Mouse (Mus musculus) fat pad, adult 2 months (tissue): ENCODE data around the gene Cdkal1.

ENCODE experiments used
- DNase-seq: peaks from one replicate; pipeline ENCODE4 v3.0.0-alpha.2; 2011; ENCODE audit warnings: low read depth, low spot score; ENCODE audit errors: extremely low read depth

Cdkal1 gene

GRCm38 (mm10) chr13:29203856-29204255 lies 651.6 kb downstream of the Cdkal1 start:
- DNase-seq: no peak

GRCm38 (mm10) chr13:29203426-29203825 lies 652.0 kb downstream of the Cdkal1 start:
- DNase-seq: no peak

GRCm38 (mm10) chr13:29202562-29202961 lies 652.9 kb downstream of the Cdkal1 start:
- DNase-seq: peak; percentile 43

GRCm38 (mm10) chr13:29199679-29200078 lies 655.8 kb downstream of the Cdkal1 start:
- no peak for DNase-seq

- DNase-seq: no peak
Measured at GRCm38 (mm10) chr13:29196798-29197498, 658.5 kb downstream of the Cdkal1 start.

- no peak for DNase-seq
Measured at GRCm38 (mm10) chr13:29195722-29196121, 659.8 kb downstream of the Cdkal1 start.

- DNase-seq: no peak
Measured at GRCm38 (mm10) chr13:29194946-29195345, 660.5 kb downstream of the Cdkal1 start.

- DNase-seq: no peak
Measured at GRCm38 (mm10) chr13:29192697-29193096, 662.8 kb downstream of the Cdkal1 start.

GRCm38 (mm10) chr13:29190548-29190947 lies 664.9 kb downstream of the Cdkal1 start:
- DNase-seq: no peak

GRCm38 (mm10) chr13:29186748-29187147 lies 668.7 kb downstream of the Cdkal1 start:
- DNase-seq: no peak

- no peak for DNase-seq
Measured at GRCm38 (mm10) chr13:29185545-29185944, 669.9 kb downstream of the Cdkal1 start.

- DNase-seq: no peak
Measured at GRCm38 (mm10) chr13:29184545-29184944, 670.9 kb downstream of the Cdkal1 start.

- no peak for DNase-seq
Measured at GRCm38 (mm10) chr13:29179861-29180260, 675.6 kb downstream of the Cdkal1 start.

GRCm38 (mm10) chr13:29179260-29179659 lies 676.2 kb downstream of the Cdkal1 start:
- DNase-seq: no peak

- no peak for DNase-seq
Measured at GRCm38 (mm10) chr13:29177889-29178486, 677.5 kb downstream of the Cdkal1 start.

GRCm38 (mm10) chr13:29169356-29169755 lies 686.1 kb downstream of the Cdkal1 start:
- DNase-seq: no peak

GRCm38 (mm10) chr13:29164845-29165524 lies 690.5 kb downstream of the Cdkal1 start:
- DNase-seq: no peak

- no peak for DNase-seq
Measured at GRCm38 (mm10) chr13:29162867-29163514, 692.5 kb downstream of the Cdkal1 start.

GRCm38 (mm10) chr13:29162444-29162843 lies 693.0 kb downstream of the Cdkal1 start:
- no peak for DNase-seq

- DNase-seq: no peak
Measured at GRCm38 (mm10) chr13:29161436-29161835, 694.0 kb downstream of the Cdkal1 start.

- no peak for DNase-seq
Measured at GRCm38 (mm10) chr13:29156703-29157102, 698.8 kb downstream of the Cdkal1 start.

GRCm38 (mm10) chr13:29155297-29155696 lies 700.2 kb downstream of the Cdkal1 start:
- no peak for DNase-seq
